Mouse (Mus musculus) myocyte (in vitro differentiated cells): Measurements from ENCODE around the gene Auts2. TPM values are rescaled to one million over a fixed set of nuclear protein-coding genes. Genes with fewer than 3 reads are reported as not detected.

Experiments
- H3K27me3 ChIP-seq: one replicate; pipeline ENCODE4 v1.6.1; 2011; ENCODE audit not compliant: control insufficient read depth, insufficient read depth, insufficient read length
- H3K36me3 ChIP-seq: one replicate; pipeline ENCODE4 v1.6.1; 2011; ENCODE audit not compliant: control insufficient read depth, insufficient read depth
- H3K4me2 ChIP-seq: one replicate; pipeline ENCODE4 v1.6.1; 2011; ENCODE audit warnings: low read depth, control low read depth
- H3K4me3 ChIP-seq: one replicate; pipeline ENCODE4 v1.5.1; 2011; ENCODE audit warnings: mild to moderate bottlenecking, control low read depth, moderate library complexity
- H3K79me2 ChIP-seq: one replicate; pipeline ENCODE4 v1.6.1; 2011; ENCODE audit not compliant: control insufficient read depth, insufficient read depth
- H3ac ChIP-seq: one replicate; pipeline ENCODE4 v1.6.1; 2011; ENCODE audit not compliant: control insufficient read depth, insufficient read length
- CEBPB ChIP-seq: IDR thresholded peaks from 2 replicates; pipeline ENCODE4 v1.6.1; 2011; ENCODE audit warnings: mild to moderate bottlenecking, moderate library complexity; ENCODE audit not compliant: poor library complexity, insufficient read depth, severe bottlenecking
- E2F4 ChIP-seq: IDR thresholded peaks from one replicate; pipeline ENCODE4 v1.6.1; 2011; ENCODE audit warnings: mild to moderate bottlenecking, control low read depth, moderate library complexity; ENCODE audit not compliant: insufficient read depth
- MAX ChIP-seq: IDR thresholded peaks from one replicate; pipeline ENCODE4 v1.6.1; 2011; ENCODE audit warnings: low read depth, mild to moderate bottlenecking, control low read depth
- MYOD1 ChIP-seq, 3 experiments: IDR thresholded peaks; one replicate each; pipeline ENCODE4 v1.6.1; 2011; ENCODE audit warnings: control low read depth in 2 of 3, low read depth in 2 of 3, mild to moderate bottlenecking in 2 of 3, moderate library complexity in 1 of 3; ENCODE audit not compliant: insufficient read length in 2 of 3, control insufficient read depth in 1 of 3
- MYOG ChIP-seq, 3 experiments: IDR thresholded peaks; one replicate each; pipeline ENCODE4 v1.6.1; 2011; ENCODE audit warnings: control low read depth in 2 of 3, low read depth in 2 of 3, mild to moderate bottlenecking in 2 of 3; ENCODE audit not compliant: insufficient read length in 2 of 3, control insufficient read depth in 1 of 3, insufficient read depth in 1 of 3
- POLR2A ChIP-seq: IDR thresholded peaks from one replicate; pipeline ENCODE4 v1.6.1; 2011; ENCODE audit warnings: low read depth, mild to moderate bottlenecking, control low read depth, moderate library complexity; ENCODE audit not compliant: insufficient read length
- POLR2AphosphoS2 ChIP-seq: IDR thresholded peaks from one replicate; pipeline ENCODE4 v1.6.1; 2011; ENCODE audit warnings: low read depth, control low read depth; ENCODE audit not compliant: insufficient read length
- REST ChIP-seq: IDR thresholded peaks from one replicate; pipeline ENCODE4 v1.6.1; 2011; ENCODE audit warnings: mild to moderate bottlenecking, control low read depth, moderate library complexity; ENCODE audit not compliant: insufficient read depth, insufficient read length
- SRF ChIP-seq: IDR thresholded peaks from one replicate; pipeline ENCODE4 v1.6.1; 2011; ENCODE audit warnings: low read depth; ENCODE audit not compliant: control insufficient read depth, insufficient read length
- TCF12 ChIP-seq: IDR thresholded peaks from one replicate; pipeline ENCODE4 v1.6.1; 2011; ENCODE audit warnings: mild to moderate bottlenecking, control low read depth; ENCODE audit not compliant: poor library complexity, insufficient read depth, severe bottlenecking
- TCF3 ChIP-seq: IDR thresholded peaks from one replicate; pipeline ENCODE4 v1.6.1; 2011; ENCODE audit warnings: low read depth, control low read depth; ENCODE audit not compliant: insufficient read length
- USF1 ChIP-seq: IDR thresholded peaks from one replicate; pipeline ENCODE4 v1.6.1; 2011; ENCODE audit warnings: low read depth, mild to moderate bottlenecking, control low read depth, moderate library complexity
- polyA plus RNA-seq: library from polyadenylated mRNA; unstranded; fragments of >200 nt; fragmentation: generic; extraction: Trizol; gene quantifications from one replicate; pipeline ENCODE4 v1.2.1, GENCODE M21; 2012; ENCODE audit warnings: missing spikeins

The Auts2 gene
- polyA plus RNA-seq, 1 experiment, result 8.0 TPM

DNA sequence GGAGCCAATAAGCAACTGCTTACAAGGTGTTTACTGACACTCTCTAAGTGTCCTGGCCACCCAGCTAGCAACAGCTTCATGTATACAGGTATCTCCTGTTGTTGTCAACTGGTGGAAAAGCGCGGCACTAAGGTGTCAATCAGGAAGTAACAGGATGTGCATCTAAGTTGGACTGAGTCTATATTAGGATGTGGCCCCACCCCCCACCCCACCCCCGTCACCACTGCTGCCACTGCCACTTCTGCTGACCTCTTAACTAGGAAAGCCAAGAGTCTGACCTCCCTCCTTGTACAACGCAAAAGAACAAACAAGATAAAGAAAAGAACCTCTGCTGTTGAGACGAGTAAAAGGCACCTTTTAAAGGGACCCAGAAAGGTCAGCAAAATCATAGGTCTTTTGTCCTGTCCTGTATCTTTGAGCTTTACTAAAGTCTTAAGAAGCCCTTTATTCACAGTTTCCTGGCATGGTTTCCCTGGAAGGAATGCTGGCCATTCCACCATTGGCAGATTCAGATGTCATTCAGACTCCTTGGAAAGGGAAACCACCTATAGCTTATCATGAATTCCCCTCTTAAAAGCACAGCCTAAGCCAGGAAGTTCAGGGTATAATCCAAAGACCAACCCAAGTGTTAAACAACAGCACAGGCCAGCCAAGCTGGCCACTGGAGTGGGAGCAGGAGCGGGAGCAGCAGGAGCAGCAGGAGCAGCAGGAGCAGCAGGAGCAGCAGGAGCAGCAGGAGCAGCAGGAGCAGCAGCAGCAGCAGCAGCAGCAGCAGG is 148.2 kb downstream of the Auts2 start:
- TF ChIP-seq MAX (no peak), MYOG (IDR thresholded peaks at IDR 0.05; ENCODE audit: control insufficient read depth in 1 of 3, insufficient read depth in 1 of 3, insufficient read length in 2 of 3, low read depth in 2 of 3) (no peak), REST (no peak), CEBPB (no peak), POLR2A (no peak)
- H3ac ChIP-seq, result no peak overlapping the region
- H3K4me2 ChIP-seq, result no peak overlapping the region
- H3K79me2 ChIP-seq, result no peaks in the 10 kb centered on the region
- H3K36me3 ChIP-seq, result no peaks in the 10 kb centered on the region
- H3K4me3 ChIP-seq, result no peak overlapping the region
- H3K27me3 ChIP-seq, result no peaks in the 10 kb centered on the region

DNA sequence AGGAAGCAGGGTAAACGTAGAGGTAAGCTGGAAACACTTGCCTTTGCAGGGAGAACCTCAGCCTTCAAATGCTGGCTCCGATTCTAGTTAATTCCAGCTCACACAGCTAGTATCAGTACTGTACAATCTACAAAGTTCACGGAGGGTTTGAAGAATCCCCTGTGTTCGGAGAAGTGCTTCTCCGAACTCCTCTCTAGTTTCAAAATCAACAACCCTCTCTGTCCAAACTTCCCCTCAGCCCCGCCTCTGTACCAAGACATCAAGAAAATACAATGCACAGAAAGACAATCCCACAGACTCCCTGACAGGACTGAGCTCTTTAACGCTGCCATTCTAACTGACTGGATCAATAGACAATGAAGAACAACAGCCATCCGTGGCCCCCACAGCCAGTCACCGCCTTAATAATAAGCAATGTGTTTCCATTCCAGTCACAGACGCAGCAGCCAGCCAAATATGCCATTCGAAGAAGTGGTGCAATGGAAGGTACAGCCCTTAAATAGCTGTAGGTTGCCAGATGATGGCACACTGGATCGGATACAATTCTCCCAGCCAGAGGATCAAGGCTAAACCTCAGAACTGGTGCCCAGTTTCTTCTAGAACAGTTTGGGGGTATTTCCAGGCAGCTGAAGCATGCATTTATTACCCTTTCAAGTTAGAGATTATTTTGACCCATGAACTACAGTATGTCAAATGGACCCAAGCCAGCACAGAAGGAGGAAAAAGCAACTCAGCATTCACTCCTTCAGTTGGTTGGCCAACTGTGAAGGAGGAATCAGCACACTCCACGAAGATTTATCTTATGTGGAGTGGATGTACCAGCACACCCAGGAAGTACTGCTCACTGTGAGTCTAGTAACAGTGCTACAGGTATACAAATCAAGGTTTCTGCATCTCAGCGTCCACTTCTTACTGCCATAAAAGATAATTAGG is 151.0 kb downstream of the Auts2 start:
- Histone ChIP-seq H3K27me3 (no peaks in the 10 kb centered on the region), H3K36me3 (no peaks in the 10 kb centered on the region), H3K4me2 (no peak overlapping the region), H3K79me2 (no peaks in the 10 kb centered on the region), H3ac (no peak overlapping the region), H3K4me3 (no peak overlapping the region)
- TF ChIP-seq E2F4 (no peak), MYOD1 (IDR thresholded peaks at IDR 0.05; ENCODE audit: control insufficient read depth in 1 of 3, insufficient read length in 2 of 3, low read depth in 2 of 3) (no peak), CEBPB (no peak), POLR2A (no peak), USF1 (no peak), SRF (no peak), TCF3 (no peak), TCF12 (no peak), POLR2AphosphoS2 (no peak), MAX (no peak), REST (no peak), MYOG (IDR thresholded peaks at IDR 0.05; ENCODE audit: control insufficient read depth in 1 of 3, insufficient read depth in 1 of 3, insufficient read length in 2 of 3, low read depth in 2 of 3) (no peak)

DNA sequence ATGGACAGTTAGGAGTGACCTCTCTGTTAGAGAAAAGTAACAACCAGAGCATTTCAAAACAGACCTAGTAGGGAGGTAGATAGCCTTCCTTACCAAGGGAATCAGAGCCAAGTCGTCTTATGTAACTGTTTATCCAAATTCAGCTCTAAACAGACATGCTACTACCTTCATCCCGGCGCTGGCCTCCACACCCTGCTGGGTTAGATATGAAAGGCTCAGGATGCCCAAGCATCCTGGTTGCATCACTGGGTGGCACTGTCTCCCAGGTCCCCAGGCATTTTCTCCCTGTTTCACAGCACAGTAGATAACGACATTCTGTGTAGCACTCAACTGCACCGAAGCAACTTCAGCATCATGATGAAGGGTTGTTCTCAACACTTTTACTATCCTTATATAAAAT is 154.4 kb downstream of the Auts2 start:
- no peaks in the 10 kb centered on the region for H3K79me2 ChIP-seq
- TF ChIP-seq TCF3 (no peak), REST (no peak), MAX (no peak), POLR2AphosphoS2 (no peak), E2F4 (no peak), USF1 (no peak), MYOD1 (IDR thresholded peaks at IDR 0.05; ENCODE audit: control insufficient read depth in 1 of 3, insufficient read length in 2 of 3, low read depth in 2 of 3) (no peak), SRF (no peak)

DNA sequence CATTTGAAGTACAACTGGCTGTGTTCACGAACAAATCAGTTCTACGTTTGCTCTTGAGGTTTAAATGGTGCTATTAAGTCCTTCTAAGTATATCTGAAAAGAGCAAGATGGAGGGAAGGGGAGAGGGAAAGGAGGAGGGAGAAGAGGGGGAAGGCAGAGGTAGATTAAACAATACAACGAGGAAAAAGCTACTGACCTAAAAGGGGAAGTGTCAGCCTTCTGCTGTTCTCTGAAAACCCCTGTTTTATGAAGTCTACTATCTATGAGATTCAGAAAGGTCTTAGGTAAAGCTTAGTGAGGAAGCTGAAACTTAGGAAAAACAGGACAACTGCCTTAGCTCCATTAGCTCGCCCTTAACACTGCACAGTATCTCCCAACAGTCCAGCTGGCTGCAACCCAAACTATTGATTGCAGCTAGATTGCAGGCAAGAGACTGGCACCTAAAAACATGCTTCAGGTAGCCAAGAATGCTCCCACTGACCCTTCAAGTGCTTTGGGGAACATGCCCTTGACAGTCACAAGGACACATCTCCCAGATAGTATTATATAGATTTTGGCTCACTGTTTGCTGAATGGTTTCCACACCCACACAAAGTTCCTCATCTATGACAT is 157.8 kb downstream of the Auts2 start:
- TF ChIP-seq E2F4 (no peak), MYOD1 (IDR thresholded peaks at IDR 0.05; ENCODE audit: control insufficient read depth in 1 of 3, insufficient read length in 2 of 3, low read depth in 2 of 3) (no peak), POLR2A (no peak), POLR2AphosphoS2 (no peak), MAX (no peak), USF1 (no peak), TCF3 (no peak), SRF (no peak), CEBPB (no peak), MYOG (IDR thresholded peaks at IDR 0.05; ENCODE audit: control insufficient read depth in 1 of 3, insufficient read depth in 1 of 3, insufficient read length in 2 of 3, low read depth in 2 of 3) (no peak), TCF12 (no peak), REST (no peak)
- Histone ChIP-seq H3K4me3 (no peak overlapping the region), H3K4me2 (no peak overlapping the region), H3K36me3 (no peaks in the 10 kb centered on the region), H3K79me2 (no peaks in the 10 kb centered on the region), H3K27me3 (no peaks in the 10 kb centered on the region), H3ac (no peak overlapping the region)

More for the DNA sequence above, 154.4 kb downstream of the Auts2 start:
- Histone ChIP-seq H3K27me3 (no peaks in the 10 kb centered on the region), H3K36me3 (no peaks in the 10 kb centered on the region), H3ac (no peak overlapping the region), H3K4me2 (no peak overlapping the region), H3K4me3 (no peak overlapping the region)
